Mouse (Mus musculus) limb, embryonic 12.5 days (tissue): ENCODE data around the gene Pigr. TPM values are rescaled to one million over a fixed set of nuclear protein-coding genes. Genes with fewer than 3 reads are reported as not detected.

ENCODE experiments used
- ATAC-seq: fragments of 200-750 bp; cut with Nextera tagmentation; 2 replicates; pipeline ENCODE4 v1.8.0; 2017; ENCODE audit warnings: low read depth, moderate TSS enrichment; ENCODE audit not compliant: insufficient number of reproducible peaks, insufficient read depth, low FRiP score, low TSS enrichment
- H3K27ac ChIP-seq: fragments of 300-500 bp; sonication (generic); 2 replicates; pipeline ENCODE4 v1.5.1; 2016; ENCODE audit warnings: mild to moderate bottlenecking, moderate library complexity
- H3K27me3 ChIP-seq: fragments of 300-500 bp; sonication (generic); 2 replicates; pipeline ENCODE4 v1.6.1; 2016; ENCODE audit warnings: mild to moderate bottlenecking, moderate library complexity
- H3K36me3 ChIP-seq: fragments of 300-500 bp; sonication (generic); 2 replicates; pipeline ENCODE4 v1.6.1; 2016; ENCODE audit warnings: mild to moderate bottlenecking, moderate library complexity
- H3K4me1 ChIP-seq: fragments of 300-500 bp; sonication (generic); replicated peaks from 2 replicates; pipeline ENCODE4 v1.6.1; 2016
- H3K4me2 ChIP-seq: fragments of 300-500 bp; sonication (generic); 2 replicates; pipeline ENCODE4 v1.6.1; 2016; ENCODE audit warnings: mild to moderate bottlenecking, moderate library complexity
- H3K4me3 ChIP-seq: fragments of 300-500 bp; sonication (generic); replicated peaks from 2 replicates; pipeline ENCODE4 v1.5.1; 2016; ENCODE audit warnings: mild to moderate bottlenecking
- H3K9ac ChIP-seq: fragments of 300-500 bp; sonication (generic); replicated peaks from 2 replicates; pipeline ENCODE4 v1.6.1; 2016; ENCODE audit warnings: mild to moderate bottlenecking, moderate library complexity
- H3K9me3 ChIP-seq: fragments of 300-500 bp; sonication (generic); 2 replicates; pipeline ENCODE4 v1.6.1; 2016; ENCODE audit warnings: mild to moderate bottlenecking, moderate library complexity
- WGBS: fragments of 180-500 bp; shearing (Covaris S2); methylation state at CpG from one replicate; pipeline ENCODE4 v1.1.7; 2016; 5-methylcytosine and 5-hydroxymethylcytosine counted together
- polyA plus RNA-seq: library from polyadenylated mRNA; unstranded; fragments of >200 nt; fragmentation: Nextera tagmentation; extraction: Ambion mirVana; gene quantifications from 2 replicates; pipeline ENCODE4 v1.2.1, GENCODE M21; 2016

The Pigr gene
- polyA plus RNA-seq, 1 experiment from 2014 or later, result not detected

DNA sequence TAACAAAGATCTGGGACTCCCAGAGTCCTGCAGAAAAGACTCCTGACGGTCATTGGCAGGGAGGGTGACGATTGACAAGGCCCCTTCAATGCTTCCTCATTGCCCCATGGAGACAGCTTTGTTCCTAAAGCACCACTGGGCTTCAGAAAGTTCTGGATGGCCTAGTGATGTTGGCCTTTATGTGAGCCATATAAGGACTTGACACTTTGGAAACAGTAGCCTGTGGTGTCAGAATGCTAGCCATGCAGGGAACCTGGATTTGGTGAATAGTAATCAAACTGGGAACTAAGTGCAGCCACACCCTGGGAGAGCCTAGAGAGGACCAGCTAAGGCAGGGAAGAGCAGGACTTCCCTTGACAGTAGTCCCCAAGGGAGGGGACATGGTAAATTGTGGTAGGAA lies 25.0 kb upstream of the Pigr start:
- Histone ChIP-seq H3K27me3 (no peaks in the 10 kb centered on the region; the same call in 1 of the 2 replicates), H3K4me1 (peaks cover 9% of the 10 kb centered on the region), H3K27ac (no peak overlapping the region), H3K9me3 (no peaks in the 10 kb centered on the region), H3K4me3 (no peak overlapping the region), H3K36me3 (no peaks in the 10 kb centered on the region), H3K4me2 (no peak overlapping the region), H3K9ac (no peak overlapping the region)
- ATAC-seq, result no peak
- WGBS, result 73% methylated on average over 2 of the region's 2 CpGs

DNA sequence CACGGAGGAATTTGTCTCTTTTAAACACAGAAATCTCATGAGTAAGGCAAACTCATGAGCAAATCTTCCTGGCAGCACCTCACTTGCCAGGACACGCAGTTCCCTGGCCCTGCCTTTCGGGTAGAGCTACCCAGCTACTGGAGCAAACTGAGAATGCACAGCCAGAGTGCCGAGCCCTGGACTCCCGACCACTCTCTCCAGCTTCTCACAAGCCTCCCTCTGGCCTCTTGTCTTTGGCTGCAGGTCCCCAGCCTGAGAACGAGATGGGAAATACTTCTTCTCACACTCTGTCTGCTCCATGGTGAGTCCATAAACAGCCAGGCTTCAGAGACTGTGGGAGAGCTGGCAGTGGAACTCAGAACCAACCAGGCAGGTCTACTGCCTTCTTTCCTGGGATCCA lies 23.5 kb upstream of the Pigr start:
- no peak overlapping the region for H3K27ac ChIP-seq
- no peak overlapping the region for H3K9ac ChIP-seq
- 51% methylated on average over 6 of the region's 6 CpGs for WGBS
- no peak overlapping the region for H3K4me2 ChIP-seq
- H3K4me1 ChIP-seq, result peaks cover 9% of the 10 kb centered on the region
- no peaks in the 10 kb centered on the region for H3K36me3 ChIP-seq
- no peaks in the 10 kb centered on the region for H3K9me3 ChIP-seq
- H3K4me3 ChIP-seq, result no peak overlapping the region
- ATAC-seq, result no peak
- H3K27me3 ChIP-seq, result no peaks in the 10 kb centered on the region; the same call in 1 of the 2 replicates

DNA sequence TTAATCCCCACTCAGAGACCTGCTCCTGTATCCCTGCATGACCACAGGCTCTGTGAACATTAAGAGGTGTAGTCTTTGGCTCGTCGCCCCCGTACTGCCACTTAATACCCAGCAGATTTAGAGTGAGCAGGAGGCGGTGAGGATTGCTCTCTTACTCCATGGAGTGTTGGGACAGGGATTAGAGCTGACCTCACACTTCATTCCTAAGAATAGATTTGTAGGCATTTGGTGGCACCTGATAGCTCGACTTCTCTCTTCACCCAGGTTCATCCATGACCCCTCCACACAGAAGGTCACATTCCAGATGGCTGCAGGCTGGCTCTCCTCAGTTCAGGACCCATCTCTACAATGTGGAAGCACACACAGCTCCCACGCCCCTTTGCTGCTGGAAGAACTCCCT lies 22.2 kb upstream of the Pigr start:
- Histone ChIP-seq H3K27me3 (no peaks in the 10 kb centered on the region; the same call in 1 of the 2 replicates), H3K4me2 (no peak overlapping the region), H3K36me3 (no peaks in the 10 kb centered on the region), H3K27ac (no peak overlapping the region), H3K9ac (no peak overlapping the region), H3K4me1 (peaks cover 9% of the 10 kb centered on the region), H3K4me3 (no peak overlapping the region), H3K9me3 (no peaks in the 10 kb centered on the region)
- no peak for ATAC-seq
- 57% methylated on average over 6 of the region's 6 CpGs for WGBS

GRCm38 (mm10) chr1:130810906-130811305 lies 15.6 kb upstream of the Pigr start:
- 92% methylated on average over 3 of the region's 3 CpGs for WGBS
- Histone ChIP-seq H3K27ac (no peak overlapping the region), H3K4me3 (no peak overlapping the region), H3K36me3 (no peaks in the 10 kb centered on the region), H3K9ac (no peak overlapping the region), H3K4me1 (no peaks in the 10 kb centered on the region), H3K27me3 (no peaks in the 10 kb centered on the region), H3K9me3 (no peaks in the 10 kb centered on the region), H3K4me2 (no peak overlapping the region)
- ATAC-seq, result no peak

GRCm38 (mm10) chr1:130811316-130811715 lies 15.2 kb upstream of the Pigr start:
- no peaks in the 10 kb centered on the region for H3K9me3 ChIP-seq
- no peak overlapping the region for H3K9ac ChIP-seq
- no peaks in the 10 kb centered on the region for H3K36me3 ChIP-seq
- WGBS, result 72% methylated on average over 17 of the region's 17 CpGs
- H3K4me3 ChIP-seq, result no peak overlapping the region
- no peak overlapping the region for H3K27ac ChIP-seq
- ATAC-seq, result no peak; the same call in 1 of the 2 replicates
- H3K4me2 ChIP-seq, result no peak overlapping the region
- no peaks in the 10 kb centered on the region for H3K27me3 ChIP-seq
- H3K4me1 ChIP-seq, result no peaks in the 10 kb centered on the region

DNA sequence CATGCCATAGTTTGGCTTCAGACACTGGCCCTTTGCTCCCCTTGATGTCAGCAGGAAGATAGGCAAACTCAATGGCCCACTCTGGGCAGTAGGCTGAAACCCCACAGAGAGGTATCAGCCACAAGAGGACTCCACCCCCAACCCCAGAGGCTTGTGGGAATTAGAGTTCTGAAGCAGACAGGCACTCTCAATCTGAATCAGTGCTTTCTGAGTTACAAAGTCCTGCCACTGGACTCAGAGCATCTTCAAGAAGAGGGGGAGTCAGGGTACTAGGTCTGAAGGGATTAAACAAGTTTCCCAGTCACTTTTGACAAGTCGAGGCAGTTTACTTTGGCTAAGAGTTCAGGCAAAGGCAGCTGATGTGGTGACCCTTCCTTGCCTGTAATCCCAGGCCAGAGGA lies 6.7 kb upstream of the Pigr start:
- Histone ChIP-seq H3K4me3 (no peak overlapping the region), H3K9me3 (no peaks in the 10 kb centered on the region), H3K4me1 (no peaks in the 10 kb centered on the region), H3K9ac (no peak overlapping the region), H3K27me3 (no peaks in the 10 kb centered on the region), H3K27ac (no peak overlapping the region), H3K4me2 (no peak overlapping the region), H3K36me3 (no peaks in the 10 kb centered on the region)
- 83% methylated on average over 1 of the region's 1 CpGs for WGBS
- no peak for ATAC-seq

DNA sequence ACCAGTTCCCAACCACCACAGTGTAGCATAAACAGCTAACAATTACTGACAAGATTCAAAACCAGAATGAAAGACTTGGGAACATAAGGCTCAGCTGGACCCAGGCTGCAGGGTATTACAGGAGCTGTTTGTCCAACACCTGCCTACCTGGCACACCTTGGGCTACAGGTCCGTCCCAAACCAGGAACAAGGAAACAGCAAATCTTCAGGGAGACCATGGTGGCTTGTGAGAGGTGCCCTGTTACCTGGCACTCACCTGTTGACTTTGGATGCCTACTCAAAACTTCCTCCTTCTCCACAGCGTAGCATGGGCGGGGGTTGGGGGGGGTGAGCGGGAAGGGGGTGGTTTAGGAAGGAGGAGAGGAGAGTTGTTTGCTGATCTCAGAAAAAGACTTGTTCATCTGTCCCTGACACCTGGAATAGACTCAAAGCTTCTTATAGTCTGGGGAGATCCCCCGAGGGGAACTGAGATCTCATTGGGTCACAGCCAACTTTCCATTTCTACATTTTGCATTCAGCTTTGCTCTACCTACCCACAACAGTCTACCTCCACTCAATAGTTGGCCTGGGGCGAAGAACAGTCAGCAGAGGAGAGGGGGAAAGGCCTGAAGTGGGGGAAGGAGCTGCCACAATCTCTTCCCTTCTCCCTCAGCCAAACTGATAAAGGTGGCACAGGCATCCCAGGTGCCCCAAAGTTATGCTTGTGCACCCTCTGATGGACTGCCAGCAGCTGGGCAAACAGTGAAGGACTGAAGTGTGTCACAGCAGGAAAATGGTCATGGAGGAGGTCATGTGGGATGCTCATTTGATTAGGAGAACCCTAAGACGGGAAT lies 6.0 kb upstream of the Pigr start:
- no peaks in the 10 kb centered on the region for H3K36me3 ChIP-seq
- no peaks in the 10 kb centered on the region for H3K4me1 ChIP-seq
- ATAC-seq, result no peak
- H3K9me3 ChIP-seq, result no peaks in the 10 kb centered on the region
- no peak overlapping the region for H3K4me2 ChIP-seq
- H3K4me3 ChIP-seq, result no peak overlapping the region
- no peaks in the 10 kb centered on the region for H3K27me3 ChIP-seq
- no peak overlapping the region for H3K27ac ChIP-seq
- WGBS, result 80% methylated on average over 7 of the region's 7 CpGs
- no peak overlapping the region for H3K9ac ChIP-seq

- 79% methylated on average over 2 of the region's 2 CpGs for WGBS
- no peak for ATAC-seq
- no peaks in the 10 kb centered on the region for H3K9me3 ChIP-seq
- no peaks in the 10 kb centered on the region for H3K36me3 ChIP-seq
- no peak overlapping the region for H3K4me3 ChIP-seq
- H3K4me1 ChIP-seq, result no peaks in the 10 kb centered on the region
- no peaks in the 10 kb centered on the region for H3K27me3 ChIP-seq
- no peak overlapping the region for H3K27ac ChIP-seq
- no peak overlapping the region for H3K9ac ChIP-seq
- H3K4me2 ChIP-seq, result no peak overlapping the region
Measured at GRCm38 (mm10) chr1:130821149-130821471, 5.4 kb upstream of the Pigr start.

GRCm38 (mm10) chr1:130821911-130822625 lies 4.4 kb upstream of the Pigr start:
- H3K9ac ChIP-seq, result no peak overlapping the region
- no peaks in the 10 kb centered on the region for H3K27me3 ChIP-seq
- H3K4me3 ChIP-seq, result no peak overlapping the region
- H3K4me2 ChIP-seq, result no peak overlapping the region
- no peak overlapping the region for H3K27ac ChIP-seq
- 70% methylated on average over 9 of the region's 9 CpGs for WGBS
- no peaks in the 10 kb centered on the region for H3K4me1 ChIP-seq
- no peaks in the 10 kb centered on the region for H3K36me3 ChIP-seq
- H3K9me3 ChIP-seq, result no peaks in the 10 kb centered on the region
- no peak for ATAC-seq

DNA sequence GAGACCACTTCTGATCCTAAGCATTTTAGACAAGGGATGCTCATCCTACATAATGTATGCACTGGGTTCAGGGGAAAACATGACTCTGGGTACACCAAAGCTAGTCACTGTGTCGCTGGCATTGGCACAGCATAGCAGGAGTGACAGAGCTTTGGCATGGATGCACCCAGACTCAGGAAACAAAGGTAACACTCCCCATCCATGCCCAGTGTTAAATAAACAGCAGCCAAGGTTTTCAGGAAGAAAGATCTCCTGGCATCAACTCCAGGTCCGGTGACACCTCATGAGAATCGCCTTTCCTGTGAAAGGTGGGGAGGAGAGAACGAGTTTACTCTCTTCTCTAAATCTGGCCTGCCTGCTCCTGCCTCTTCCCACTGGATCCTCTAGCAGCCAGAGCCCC lies 2.2 kb downstream of the Pigr start:
- Histone ChIP-seq H3K4me3 (no peak overlapping the region), H3K4me2 (no peak overlapping the region)
- 78% methylated on average over 4 of the region's 4 CpGs for WGBS

DNA sequence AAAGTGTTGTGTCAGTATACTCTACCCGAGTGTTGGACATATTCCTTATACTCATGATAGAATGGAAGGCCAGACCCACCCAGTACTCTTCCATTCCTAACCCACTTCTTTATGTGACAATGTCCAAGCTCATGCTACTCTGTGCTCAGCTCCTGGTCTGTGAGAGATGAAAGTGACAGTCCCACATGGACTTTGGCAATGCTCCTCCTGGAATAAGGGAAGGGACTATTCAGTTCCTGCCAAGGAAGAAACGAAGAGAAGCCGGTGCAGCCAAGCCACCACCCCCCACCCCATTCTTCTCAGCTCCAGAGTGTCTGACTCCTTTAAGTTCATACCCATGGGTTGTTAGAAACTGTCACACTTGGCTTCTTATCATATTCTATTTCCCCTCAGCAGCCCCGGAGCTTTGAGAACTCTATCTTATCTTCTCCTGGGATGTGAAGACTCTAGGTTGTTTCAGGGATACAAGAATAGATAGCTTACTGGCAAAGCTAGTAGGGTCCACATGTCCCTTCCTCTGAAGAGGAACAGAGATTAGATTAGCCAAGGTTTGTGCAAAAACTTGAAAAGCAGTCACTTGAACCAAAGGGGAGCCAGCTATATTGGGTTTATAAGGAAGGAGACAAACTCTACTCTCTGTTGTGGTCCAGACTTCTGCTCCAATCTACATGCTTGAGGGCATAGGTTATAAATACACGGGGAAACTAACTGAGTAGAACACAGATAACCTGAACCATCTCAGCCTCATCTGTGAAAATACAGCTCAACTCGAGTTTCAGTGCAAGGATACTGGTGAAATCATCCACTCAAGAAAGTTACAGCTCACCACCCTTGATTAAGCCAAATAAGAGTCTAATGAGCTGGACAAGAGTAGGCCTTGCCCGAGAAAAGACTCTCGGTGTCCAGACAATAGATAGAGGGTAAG lies 3.7 kb downstream of the Pigr start:
- H3K27ac ChIP-seq, result no peak overlapping the region
- H3K9me3 ChIP-seq, result no peaks in the 10 kb centered on the region
- H3K9ac ChIP-seq, result no peak overlapping the region
- H3K4me2 ChIP-seq, result no peak overlapping the region
- no peaks in the 10 kb centered on the region for H3K36me3 ChIP-seq
- WGBS, result 84% methylated on average over 8 of the region's 8 CpGs
- no peak for ATAC-seq
- H3K27me3 ChIP-seq, result no peaks in the 10 kb centered on the region
- no peak overlapping the region for H3K4me3 ChIP-seq
- no peaks in the 10 kb centered on the region for H3K4me1 ChIP-seq

More for the DNA sequence above, 2.2 kb downstream of the Pigr start:
- ATAC-seq, result no peak
- no peaks in the 10 kb centered on the region for H3K4me1 ChIP-seq
- H3K36me3 ChIP-seq, result no peaks in the 10 kb centered on the region
- no peak overlapping the region for H3K27ac ChIP-seq
- H3K27me3 ChIP-seq, result no peaks in the 10 kb centered on the region
- no peak overlapping the region for H3K9ac ChIP-seq
- no peaks in the 10 kb centered on the region for H3K9me3 ChIP-seq
